Mouse (Mus musculus) lung, adult 2 months (tissue): ENCODE measurements at regions not wholly inside any gene's neighbourhood (a gene's known extent, or its start where the extent isn't known, plus 50 kb on each side); places are given as distances from the start of the nearest gene placed in this dataset.

Source experiments
- CTCF ChIP-seq: fragments of 200-500 bp; IDR thresholded peaks from 2 replicates; pipeline ENCODE4 v1.5.1; 2011; ENCODE audit warnings: mild to moderate bottlenecking, low read length, control low read depth; ENCODE audit not compliant: insufficient read depth
- POLR2A ChIP-seq: fragments of 200-500 bp; IDR thresholded peaks from 2 replicates; pipeline ENCODE4 v1.6.1; 2011; ENCODE audit warnings: low read depth, mild to moderate bottlenecking, control low read depth, low read length, borderline replicate concordance; ENCODE audit errors: extremely low read depth

GRCm38 (mm10) chr15:62295233-62295927 is 1372.6 kb upstream of the A1bg start:
- TF ChIP-seq CTCF = no peak
- TF ChIP-seq POLR2A = no peak
